Mouse (Mus musculus): ENCODE data around the gene Maml3. TPM values are rescaled to one million over a fixed set of nuclear protein-coding genes. Genes with fewer than 3 reads are reported as not detected.

The Maml3 gene
- polyA plus RNA-seq, 1 experiment from 2014 or later, result 5.0 TPM

DNA sequence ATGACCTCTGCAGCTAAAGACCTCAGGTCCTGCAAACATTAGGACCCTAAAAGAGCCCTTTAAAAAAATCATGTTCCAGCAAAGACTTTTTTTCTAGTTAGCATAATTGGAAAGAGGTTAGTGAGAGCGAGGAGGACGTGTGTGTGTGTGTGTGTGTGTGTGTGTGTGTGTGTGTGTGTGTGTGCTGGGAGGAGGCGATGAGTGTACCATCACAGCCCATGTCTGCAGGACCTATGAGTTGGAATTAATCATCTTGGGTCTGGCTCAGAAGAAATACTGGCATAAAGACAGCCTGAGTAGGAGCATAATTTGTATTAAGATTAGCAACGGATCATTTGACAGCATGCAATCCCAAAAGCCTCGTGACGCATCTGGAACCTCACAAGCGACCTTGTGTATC lies 251.3 kb downstream of the Maml3 start:
- Histone ChIP-seq H3K27me3 (replicated peaks; ENCODE audit: control insufficient read depth, insufficient read depth, low read length) (no peaks in the 10 kb centered on the region), H3K4me1 (replicated peaks; ENCODE audit: control insufficient read depth, insufficient read depth, low read length) (0 out of 2 replicates have a peak, but pooled peaks cover 3% of the 10 kb centered on the region), H3K4me3 (replicated peaks; ENCODE audit: low read length) (no peak overlapping the region), H3K27ac (ENCODE audit: low read length) (no peak overlapping the region), H3K9me3 (ENCODE audit: control insufficient read depth, low read length) (no peaks in the 10 kb centered on the region), H3K36me3 (ENCODE audit: control insufficient read depth, insufficient read depth) (no peaks in the 10 kb centered on the region), H3K4me2 (ENCODE audit: low read length) (no peak overlapping the region), H3K9ac (replicated peaks; ENCODE audit: low read depth, low read length) (no peak overlapping the region)
- no peak for ATAC-seq
- WGBS, result 72% methylated on average over 7 of the region's 7 CpGs

DNA sequence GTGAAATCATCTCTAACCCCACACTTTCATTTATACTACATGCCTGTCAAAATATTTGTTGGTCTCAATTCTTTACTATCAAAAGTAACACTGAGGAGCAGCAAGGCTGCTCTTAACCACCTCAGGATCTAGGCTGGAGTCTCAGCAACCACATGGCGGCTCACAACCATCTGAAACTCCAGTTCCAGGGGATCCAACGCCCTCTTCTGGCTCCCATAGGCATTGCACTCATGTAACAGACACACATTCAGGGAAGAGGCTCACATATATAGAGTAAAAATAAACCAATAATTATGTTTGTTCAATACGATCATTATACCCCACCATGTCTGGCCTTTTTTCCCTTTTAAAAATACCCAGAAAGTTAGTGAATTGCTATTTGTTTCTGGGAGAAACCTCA lies 252.2 kb downstream of the Maml3 start:
- Histone ChIP-seq H3K27ac (ENCODE audit: low read length) (no peak overlapping the region), H3K4me1 (replicated peaks; ENCODE audit: control insufficient read depth, insufficient read depth, low read length) (0 out of 2 replicates have a peak, but pooled peaks cover 3% of the 10 kb centered on the region), H3K27me3 (replicated peaks; ENCODE audit: control insufficient read depth, insufficient read depth, low read length) (no peaks in the 10 kb centered on the region), H3K4me2 (ENCODE audit: low read length) (no peak overlapping the region), H3K9ac (replicated peaks; ENCODE audit: low read depth, low read length) (no peak overlapping the region), H3K36me3 (ENCODE audit: control insufficient read depth, insufficient read depth) (no peaks in the 10 kb centered on the region), H3K4me3 (replicated peaks; ENCODE audit: low read length) (no peak overlapping the region), H3K9me3 (ENCODE audit: control insufficient read depth, low read length) (no peaks in the 10 kb centered on the region)
- no peak for ATAC-seq
- WGBS, result 88% methylated on average over 3 of the region's 3 CpGs

DNA sequence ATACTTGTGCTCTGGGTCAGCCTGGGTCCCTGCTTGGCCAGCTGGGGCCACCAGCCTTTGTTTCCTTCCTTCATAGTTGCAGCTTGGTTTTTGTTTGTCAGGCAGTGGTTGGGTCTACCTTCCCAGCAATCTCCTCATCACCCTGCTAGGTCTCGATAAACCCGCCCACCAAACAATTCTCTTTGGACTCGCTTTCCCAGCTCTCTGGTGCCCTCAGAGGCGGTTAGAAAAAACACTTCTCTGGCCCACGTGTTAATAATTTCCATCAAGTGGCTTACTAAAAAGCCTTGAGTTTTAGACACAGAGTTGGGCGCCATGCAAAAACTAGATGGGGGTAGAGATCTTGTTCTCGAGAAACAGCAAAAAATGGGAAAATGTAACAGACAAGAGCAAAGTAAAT lies 253.3 kb downstream of the Maml3 start:
- no peak overlapping the region for H3K9ac ChIP-seq (replicated peaks; ENCODE audit: low read depth, low read length)
- H3K9me3 ChIP-seq (ENCODE audit: control insufficient read depth, low read length), result no peaks in the 10 kb centered on the region
- H3K36me3 ChIP-seq (ENCODE audit: control insufficient read depth, insufficient read depth), result no peaks in the 10 kb centered on the region
- no peak overlapping the region for H3K4me3 ChIP-seq (replicated peaks; ENCODE audit: low read length)
- 63% methylated on average over 7 of the region's 7 CpGs for WGBS
- H3K4me2 ChIP-seq (ENCODE audit: low read length), result no peak overlapping the region
- H3K27me3 ChIP-seq (replicated peaks; ENCODE audit: control insufficient read depth, insufficient read depth, low read length), result no peaks in the 10 kb centered on the region
- no peak overlapping the region for H3K27ac ChIP-seq (ENCODE audit: low read length)
- no peak for ATAC-seq
- 0 out of 2 replicates have a peak, but pooled peaks cover 3% of the 10 kb centered on the region for H3K4me1 ChIP-seq (replicated peaks; ENCODE audit: control insufficient read depth, insufficient read depth, low read length)

DNA sequence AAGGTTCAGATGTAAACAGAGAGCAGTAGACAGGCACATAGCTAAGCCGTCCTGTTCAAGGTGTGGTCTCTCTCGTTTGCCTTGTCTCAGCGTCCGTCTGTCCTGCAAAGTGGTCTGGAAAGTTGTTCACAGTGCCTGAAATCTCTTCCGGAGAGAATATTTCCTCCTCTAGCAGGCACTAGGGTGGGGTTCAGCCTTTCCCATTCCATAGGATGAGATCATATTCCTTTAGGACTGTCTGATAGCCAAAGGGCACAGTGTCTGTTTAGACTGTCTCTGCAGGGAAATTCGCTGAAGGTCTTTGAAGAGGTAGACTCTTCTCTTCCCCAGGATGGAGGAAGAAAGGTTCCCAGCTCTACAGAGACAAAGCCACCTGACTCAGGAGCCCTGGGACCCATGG lies 255.4 kb downstream of the Maml3 start:
- Histone ChIP-seq H3K27ac (ENCODE audit: low read length) (no peak overlapping the region), H3K36me3 (ENCODE audit: control insufficient read depth, insufficient read depth) (no peaks in the 10 kb centered on the region), H3K27me3 (replicated peaks; ENCODE audit: control insufficient read depth, insufficient read depth, low read length) (no peaks in the 10 kb centered on the region), H3K9me3 (ENCODE audit: control insufficient read depth, low read length) (no peaks in the 10 kb centered on the region), H3K4me1 (replicated peaks; ENCODE audit: control insufficient read depth, insufficient read depth, low read length) (0 out of 2 replicates have a peak, but pooled peaks cover 3% of the 10 kb centered on the region), H3K9ac (replicated peaks; ENCODE audit: low read depth, low read length) (no peak overlapping the region), H3K4me3 (replicated peaks; ENCODE audit: low read length) (no peak overlapping the region), H3K4me2 (ENCODE audit: low read length) (no peak overlapping the region)
- ATAC-seq, result no peak
- 89% methylated on average over 6 of the region's 6 CpGs for WGBS

DNA sequence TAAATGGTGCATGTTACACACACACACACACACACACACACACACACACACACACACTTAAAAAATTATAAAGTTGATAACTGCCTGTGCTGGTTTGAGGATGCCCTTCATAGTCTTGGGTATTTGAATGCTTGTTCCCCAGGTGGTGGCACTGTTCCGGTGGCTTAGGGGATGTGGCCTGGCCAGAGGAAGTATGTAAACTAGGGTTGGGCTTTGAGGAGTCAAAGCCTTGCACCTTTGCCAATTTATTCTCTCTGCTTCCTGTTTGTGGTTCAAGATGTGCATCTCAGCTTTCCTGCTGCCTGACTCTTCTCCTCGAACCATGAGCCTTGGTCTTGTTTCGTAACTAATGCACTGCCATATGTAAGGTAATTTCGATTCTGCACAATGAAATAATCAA lies 257.6 kb downstream of the Maml3 start:
- Histone ChIP-seq H3K4me2 (ENCODE audit: low read length) (no peak overlapping the region), H3K4me3 (replicated peaks; ENCODE audit: low read length) (no peak overlapping the region), H3K27ac (ENCODE audit: low read length) (no peak overlapping the region), H3K36me3 (ENCODE audit: control insufficient read depth, insufficient read depth) (no peaks in the 10 kb centered on the region), H3K4me1 (replicated peaks; ENCODE audit: control insufficient read depth, insufficient read depth, low read length) (no peaks in the 10 kb centered on the region), H3K27me3 (replicated peaks; ENCODE audit: control insufficient read depth, insufficient read depth, low read length) (no peaks in the 10 kb centered on the region), H3K9me3 (ENCODE audit: control insufficient read depth, low read length) (no peaks in the 10 kb centered on the region), H3K9ac (replicated peaks; ENCODE audit: low read depth, low read length) (no peak overlapping the region)
- ATAC-seq, result no peak
- 94% methylated on average over 4 of the region's 4 CpGs for WGBS

DNA sequence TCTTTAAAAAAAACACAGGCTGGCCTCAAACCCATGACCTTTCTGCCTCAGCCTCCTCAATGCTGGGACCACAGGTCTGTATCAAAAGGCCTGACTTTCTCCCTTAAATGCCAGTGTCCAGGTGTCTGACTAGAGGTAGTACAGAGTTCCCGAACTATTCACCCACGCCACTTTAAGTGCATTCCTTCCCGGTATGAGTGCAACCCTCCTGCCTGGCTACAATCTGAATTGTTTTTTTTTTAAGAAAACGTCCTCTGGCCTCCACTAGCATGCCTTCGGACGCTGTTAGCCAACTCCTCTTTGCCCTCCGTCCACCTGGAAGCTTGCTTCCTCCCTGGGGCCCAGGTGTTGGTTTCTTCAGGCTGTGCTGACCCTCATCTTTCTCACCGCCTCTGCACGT lies 260.6 kb downstream of the Maml3 start:
- H3K4me3 ChIP-seq (replicated peaks; ENCODE audit: low read length), result no peak overlapping the region
- H3K4me1 ChIP-seq (replicated peaks; ENCODE audit: control insufficient read depth, insufficient read depth, low read length), result peaks cover 8% of the 10 kb centered on the region
- no peaks in the 10 kb centered on the region for H3K36me3 ChIP-seq (ENCODE audit: control insufficient read depth, insufficient read depth)
- no peak overlapping the region for H3K4me2 ChIP-seq (ENCODE audit: low read length)
- no peaks in the 10 kb centered on the region for H3K9me3 ChIP-seq (ENCODE audit: control insufficient read depth, low read length)
- no peak for ATAC-seq
- H3K27ac ChIP-seq (ENCODE audit: low read length), result no peak overlapping the region
- H3K27me3 ChIP-seq (replicated peaks; ENCODE audit: control insufficient read depth, insufficient read depth, low read length), result no peaks in the 10 kb centered on the region
- 88% methylated on average over 9 of the region's 9 CpGs for WGBS
- H3K9ac ChIP-seq (replicated peaks; ENCODE audit: low read depth, low read length), result no peak overlapping the region

DNA sequence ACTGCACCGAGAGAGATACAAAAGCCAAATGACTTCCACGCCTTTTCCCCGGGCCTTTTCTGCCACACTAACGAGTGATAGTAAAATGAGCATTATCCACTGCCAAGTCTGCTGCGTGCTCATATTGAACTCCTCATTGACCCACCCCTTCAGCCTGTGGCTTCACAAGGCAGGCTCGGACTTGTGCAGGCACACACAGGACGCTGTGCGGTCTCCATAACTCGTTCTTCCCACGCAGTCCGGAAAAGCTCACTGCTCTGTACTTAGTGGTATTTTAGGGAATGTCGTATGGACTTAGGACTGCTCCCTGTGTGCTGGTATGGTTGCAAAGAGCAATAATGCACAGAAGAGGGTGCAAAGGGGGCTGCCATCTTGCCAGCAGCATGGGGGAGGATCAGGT lies 262.7 kb downstream of the Maml3 start:
- no peak overlapping the region for H3K27ac ChIP-seq (ENCODE audit: low read length)
- no peak overlapping the region for H3K4me3 ChIP-seq (replicated peaks; ENCODE audit: low read length)
- WGBS, result 61% methylated on average over 12 of the region's 12 CpGs
- no peak for ATAC-seq
- H3K4me1 ChIP-seq (replicated peaks; ENCODE audit: control insufficient read depth, insufficient read depth, low read length), result peaks cover 8% of the 10 kb centered on the region
- no peak overlapping the region for H3K9ac ChIP-seq (replicated peaks; ENCODE audit: low read depth, low read length)
- no peak overlapping the region for H3K4me2 ChIP-seq (ENCODE audit: low read length)
- H3K27me3 ChIP-seq (replicated peaks; ENCODE audit: control insufficient read depth, insufficient read depth, low read length), result no peaks in the 10 kb centered on the region
- no peaks in the 10 kb centered on the region for H3K9me3 ChIP-seq (ENCODE audit: control insufficient read depth, low read length)
- no peaks in the 10 kb centered on the region for H3K36me3 ChIP-seq (ENCODE audit: control insufficient read depth, insufficient read depth)

DNA sequence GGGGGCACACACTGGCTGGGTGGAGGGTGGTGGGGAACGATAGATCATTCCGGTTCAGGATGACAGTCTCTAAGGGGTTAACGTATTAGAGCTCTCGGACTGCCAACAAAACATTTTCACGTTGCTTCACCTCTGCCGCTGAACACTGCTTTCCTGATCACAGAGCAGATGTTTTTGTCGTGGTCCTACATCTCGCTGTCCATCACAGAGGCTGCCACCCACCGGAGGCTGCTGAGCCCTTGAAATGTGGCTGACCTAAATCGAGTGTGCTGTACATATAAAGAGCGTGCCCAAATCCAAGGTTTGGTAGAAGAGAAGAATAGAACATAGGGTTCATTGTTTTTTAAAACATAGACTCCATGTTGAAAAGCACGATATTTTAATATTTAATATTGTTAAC lies 263.3 kb downstream of the Maml3 start:
- H3K9me3 ChIP-seq (ENCODE audit: control insufficient read depth, low read length), result no peaks in the 10 kb centered on the region
- no peak overlapping the region for H3K9ac ChIP-seq (replicated peaks; ENCODE audit: low read depth, low read length)
- no peak overlapping the region for H3K27ac ChIP-seq (ENCODE audit: low read length)
- 53% methylated on average over 12 of the region's 12 CpGs for WGBS
- H3K4me3 ChIP-seq (replicated peaks; ENCODE audit: low read length), result no peak overlapping the region
- no peaks in the 10 kb centered on the region for H3K36me3 ChIP-seq (ENCODE audit: control insufficient read depth, insufficient read depth)
- no peak overlapping the region for H3K4me2 ChIP-seq (ENCODE audit: low read length)
- H3K4me1 ChIP-seq (replicated peaks; ENCODE audit: control insufficient read depth, insufficient read depth, low read length), result peaks cover 8% of the 10 kb centered on the region
- ATAC-seq, result no peak
- no peaks in the 10 kb centered on the region for H3K27me3 ChIP-seq (replicated peaks; ENCODE audit: control insufficient read depth, insufficient read depth, low read length)

DNA sequence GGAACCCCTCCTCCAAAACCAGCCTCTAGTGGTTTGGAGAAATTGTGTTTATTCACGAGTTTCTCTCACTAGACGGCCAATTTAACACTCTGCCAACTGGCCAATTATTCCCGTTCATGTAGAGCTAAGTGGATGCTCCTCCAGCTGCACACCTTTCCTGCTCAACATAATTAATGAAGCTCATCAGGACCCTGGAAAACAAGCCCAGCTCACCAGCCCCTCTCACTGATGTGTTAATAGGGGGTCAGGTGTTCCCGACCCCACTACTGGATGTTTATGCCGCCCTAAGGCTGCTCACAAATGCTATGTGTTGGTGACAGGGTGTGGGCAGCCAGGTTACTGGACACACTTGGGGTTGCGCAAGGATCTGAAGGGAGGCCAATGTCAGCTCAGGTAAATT lies 263.7 kb downstream of the Maml3 start:
- Histone ChIP-seq H3K27me3 (replicated peaks; ENCODE audit: control insufficient read depth, insufficient read depth, low read length) (no peaks in the 10 kb centered on the region), H3K4me3 (replicated peaks; ENCODE audit: low read length) (no peak overlapping the region), H3K4me1 (replicated peaks; ENCODE audit: control insufficient read depth, insufficient read depth, low read length) (peaks cover 8% of the 10 kb centered on the region), H3K9ac (replicated peaks; ENCODE audit: low read depth, low read length) (no peak overlapping the region), H3K36me3 (ENCODE audit: control insufficient read depth, insufficient read depth) (no peaks in the 10 kb centered on the region), H3K9me3 (ENCODE audit: control insufficient read depth, low read length) (no peaks in the 10 kb centered on the region), H3K4me2 (ENCODE audit: low read length) (no peak overlapping the region), H3K27ac (ENCODE audit: low read length) (no peak overlapping the region)
- 45% methylated on average over 6 of the region's 6 CpGs for whole genome bisulfite sequencing
- no peak for ATAC-seq

DNA sequence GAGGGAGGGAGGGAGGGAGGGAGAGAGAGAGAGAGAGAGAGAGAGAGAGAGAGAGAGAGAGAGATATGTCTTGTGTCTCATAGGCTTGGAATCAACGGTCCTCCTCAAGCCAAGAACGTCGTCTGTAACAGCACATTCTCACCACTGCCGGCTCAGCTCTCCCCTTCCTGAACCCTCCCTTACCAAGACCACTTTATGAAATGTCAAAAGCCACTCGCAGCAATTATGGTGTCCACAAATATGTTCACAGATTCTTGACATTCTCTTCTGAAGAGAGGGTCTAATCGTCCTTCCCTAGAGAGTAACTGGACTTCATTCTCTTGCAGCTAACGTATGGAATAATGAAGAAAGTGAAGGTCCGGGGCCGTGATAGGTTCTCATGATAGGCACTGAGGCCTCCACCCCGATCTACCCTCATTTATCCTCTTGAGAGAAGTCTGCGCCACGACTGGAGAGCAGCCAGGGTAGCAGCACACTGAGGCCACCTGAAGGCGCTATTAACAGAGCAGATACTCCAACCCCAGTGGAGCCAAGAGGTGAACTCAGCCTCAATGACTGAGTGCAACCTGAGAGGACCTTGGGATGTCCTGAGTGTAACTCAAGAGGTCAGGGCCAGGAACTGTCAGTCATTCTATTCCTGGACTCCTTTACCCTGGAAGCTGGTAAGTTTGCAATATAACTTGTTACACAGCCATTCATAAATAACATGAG lies 264.6 kb downstream of the Maml3 start:
- Histone ChIP-seq H3K36me3 (ENCODE audit: control insufficient read depth, insufficient read depth) (no peaks in the 10 kb centered on the region), H3K4me3 (replicated peaks; ENCODE audit: low read length) (no peak overlapping the region), H3K9ac (replicated peaks; ENCODE audit: low read depth, low read length) (no peak overlapping the region), H3K9me3 (ENCODE audit: control insufficient read depth, low read length) (no peaks in the 10 kb centered on the region), H3K27me3 (replicated peaks; ENCODE audit: control insufficient read depth, insufficient read depth, low read length) (no peaks in the 10 kb centered on the region), H3K4me1 (replicated peaks; ENCODE audit: control insufficient read depth, insufficient read depth, low read length) (peaks cover 8% of the 10 kb centered on the region), H3K4me2 (ENCODE audit: low read length) (no peak overlapping the region), H3K27ac (ENCODE audit: low read length) (no peak overlapping the region)
- ATAC-seq, result no peak
- 93% methylated on average over 13 of the region's 13 CpGs for WGBS
